In the genomic region with DNA sequence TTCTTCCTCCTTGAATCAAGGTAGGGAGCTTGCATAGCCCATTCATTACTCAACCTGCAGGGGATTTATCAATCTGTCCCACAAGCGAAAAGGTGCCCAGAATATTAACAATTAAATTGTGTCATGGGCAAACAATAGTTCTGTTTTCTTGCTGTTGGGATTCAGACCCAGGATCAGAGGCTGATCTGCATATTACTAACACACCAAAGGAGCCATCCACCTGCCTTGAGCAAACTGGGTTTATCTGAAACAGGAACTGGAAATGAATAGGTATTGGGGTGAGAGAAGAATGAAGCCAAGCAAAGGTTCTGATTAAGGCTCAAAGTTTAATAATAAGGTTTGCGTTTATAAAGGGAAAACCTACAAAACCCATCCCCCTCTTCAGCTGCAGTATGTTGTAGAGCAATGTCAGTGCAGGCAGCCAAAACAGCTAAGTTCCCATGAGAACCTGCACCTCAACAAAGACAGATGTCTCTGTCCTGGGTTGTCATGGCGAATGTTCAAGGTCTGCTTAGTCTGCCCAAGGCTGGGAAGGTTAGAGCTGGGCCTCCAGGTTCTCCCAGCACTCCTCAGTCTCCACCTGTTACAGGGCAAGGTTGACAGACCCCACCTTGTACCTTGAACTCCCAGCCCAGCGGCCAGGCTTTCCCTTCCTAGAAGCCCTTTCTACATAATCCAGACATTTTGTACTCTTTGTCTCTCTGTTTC, we compare ENCODE assay signal across 8 mouse cellular contexts. TPM values are rescaled to one million over a fixed set of nuclear protein-coding genes. Genes with fewer than 3 reads are reported as not detected.
DNase-seq lines count a peak whose midpoint lies in the region; ATAC-seq and TF ChIP-seq lines count a peak whose summit lies in the region.
"Not testable (repeated sequence)": the region's sequence is repeated elsewhere in the genome, so short reads cannot be mapped to it uniquely, and the experiment has no call there.

No protein-coding gene starts in this region.

- not testable (repeated sequence) for H3K27me3 ChIP-seq in forebrain, embryonic 12.5 days; hindbrain, embryonic 10.5 days (ENCODE audit: insufficient read depth, poor library complexity, severe bottlenecking); kidney, embryonic 16.5 days (ENCODE audit: insufficient read depth, low read length); liver, postnatal 0 days (ENCODE audit: insufficient read depth, low read length); midbrain, embryonic 16.5 days (ENCODE audit: control insufficient read depth, insufficient read depth, low read depth, low read length); thymus, adult 2 months (ENCODE audit: control insufficient read depth, insufficient read depth, low read length)

- H3K4me1 ChIP-seq in brown adipose tissue, adult 24 weeks (ENCODE audit: control insufficient read depth, insufficient read depth, insufficient read length, low read length); forebrain, embryonic 12.5 days; hindbrain, embryonic 10.5 days (replicated peaks); kidney, embryonic 16.5 days (ENCODE audit: insufficient read depth, low read length); liver, postnatal 0 days (ENCODE audit: insufficient read depth); midbrain, embryonic 16.5 days (ENCODE audit: control insufficient read depth, insufficient read depth, low read length); thymus, adult 2 months (replicated peaks; ENCODE audit: control insufficient read depth, insufficient read depth, low read length): not testable (repeated sequence)

- not testable (repeated sequence) for H3K9me3 ChIP-seq in forebrain, embryonic 12.5 days; hindbrain, embryonic 10.5 days; kidney, embryonic 16.5 days (ENCODE audit: low read length); liver, postnatal 0 days (ENCODE audit: low read length); midbrain, embryonic 16.5 days (replicated peaks; ENCODE audit: control insufficient read depth, low read length, poor library complexity, severe bottlenecking)

- not testable (repeated sequence) for TF ChIP-seq EP300 in liver, postnatal 0 days (IDR thresholded peaks at IDR 0.05; ENCODE audit: low read depth)

- not testable (repeated sequence) for H3K9ac ChIP-seq in forebrain, embryonic 12.5 days; kidney, embryonic 16.5 days (replicated peaks; ENCODE audit: low read length); liver, postnatal 0 days (replicated peaks)
- 0 out of 2 replicates have a peak overlapping the region, but pooled peaks have one; percentile 35 for H3K9ac ChIP-seq in midbrain, embryonic 16.5 days (ENCODE audit: low read depth, low read length)

- not testable (repeated sequence) for H3K36me3 ChIP-seq in forebrain, embryonic 12.5 days (replicated peaks); hindbrain, embryonic 10.5 days; kidney, embryonic 16.5 days (ENCODE audit: insufficient read depth, low read length); liver, postnatal 0 days (replicated peaks; ENCODE audit: insufficient read depth, low read length); midbrain, embryonic 16.5 days (ENCODE audit: control insufficient read depth, insufficient read depth, low read length); thymus, adult 2 months (ENCODE audit: control insufficient read depth, insufficient read depth, low read length)

- TF ChIP-seq POLR2A in thymus, adult 2 months (IDR thresholded peaks at IDR 0.05; ENCODE audit: control insufficient read depth, extremely low read depth, insufficient read depth, low read length, poor library complexity), result not testable (repeated sequence)

- peak overlapping the region; percentile 67 for H3K4me2 ChIP-seq in forebrain, embryonic 12.5 days
- H3K4me2 ChIP-seq in kidney, embryonic 16.5 days (replicated peaks; ENCODE audit: low read depth, low read length), result peak overlapping the region; percentile 57
- H3K4me2 ChIP-seq in liver, postnatal 0 days (ENCODE audit: low read depth, low read length), result peak overlapping the region; percentile 74
- peak overlapping the region; percentile 69 for H3K4me2 ChIP-seq in midbrain, embryonic 16.5 days (ENCODE audit: low read length)

- DNase-seq in ES-CJ7 (ENCODE audit: low read depth, low spot score), result peak; percentile 15
- not testable (repeated sequence) for DNase-seq in hindbrain, embryonic 10.5 days (ENCODE audit: low spot score); liver, postnatal 0 days; thymus, adult 2 months

- TF ChIP-seq CTCF in liver, postnatal 0 days (IDR thresholded peaks at IDR 0.05; ENCODE audit: low read depth); thymus, adult 2 months (IDR thresholded peaks at IDR 0.05; ENCODE audit: borderline replicate concordance, control insufficient read depth, extremely low read depth, insufficient read depth, low read length, poor library complexity): not testable (repeated sequence)

- ATAC-seq in forebrain, embryonic 12.5 days (ENCODE audit: low FRiP score), result peak; percentile 20; the same call in 1 of the 2 replicates
- peak; percentile 40; the same call in 1 of the 2 replicates for ATAC-seq in kidney, embryonic 16.5 days (ENCODE audit: low FRiP score, low TSS enrichment)
- peak; percentile 4; the same call in 1 of the 2 replicates for ATAC-seq in liver, postnatal 0 days
- peak; percentile 64 for ATAC-seq in midbrain, embryonic 16.5 days

- 63% methylated on average over 4 of the region's 4 CpGs for WGBS in forebrain, embryonic 12.5 days
- WGBS in hindbrain, embryonic 10.5 days, result 57% methylated on average over 4 of the region's 4 CpGs
- WGBS in kidney, embryonic 16.5 days, result 62% methylated on average over 4 of the region's 4 CpGs
- 60% methylated on average over 4 of the region's 4 CpGs for WGBS in liver, postnatal 0 days (ENCODE audit: insufficient replicate concordance)
- 51% methylated on average over 3 of the region's 4 CpGs for WGBS in midbrain, embryonic 16.5 days
- WGBS in thymus, adult 2 months, result 77% methylated on average over 4 of the region's 4 CpGs

- not testable (repeated sequence) for H3K27ac ChIP-seq in brown adipose tissue, adult 24 weeks (replicated peaks; ENCODE audit: low read depth, low read length); forebrain, embryonic 12.5 days; kidney, embryonic 16.5 days (ENCODE audit: low read length); midbrain, embryonic 16.5 days (ENCODE audit: low read length); thymus, adult 2 months (ENCODE audit: control insufficient read depth, insufficient read depth, low read length)
- H3K27ac ChIP-seq in hindbrain, embryonic 10.5 days, result peak overlapping the region; percentile 67; the same call in 1 of the 2 replicates
- 0 out of 2 replicates have a peak overlapping the region, but pooled peaks have one; percentile 7 for H3K27ac ChIP-seq in liver, postnatal 0 days (ENCODE audit: low read depth)

- peak overlapping the region; percentile 73 for H3K4me3 ChIP-seq in brown adipose tissue, adult 24 weeks (ENCODE audit: insufficient read depth, low read depth, low read length)
- H3K4me3 ChIP-seq in forebrain, embryonic 12.5 days (replicated peaks), result peak overlapping the region; percentile 56
- H3K4me3 ChIP-seq in hindbrain, embryonic 10.5 days, result peak overlapping the region; percentile 65
- H3K4me3 ChIP-seq in kidney, embryonic 16.5 days (ENCODE audit: low read length), result peak overlapping the region; percentile 72
- peak overlapping the region; percentile 68; the same call in 1 of the 2 replicates for H3K4me3 ChIP-seq in liver, postnatal 0 days (ENCODE audit: low read depth, low read length)
- peak overlapping the region; percentile 50 for H3K4me3 ChIP-seq in midbrain, embryonic 16.5 days (ENCODE audit: low read depth, low read length)
- peak overlapping the region; percentile 51 for H3K4me3 ChIP-seq in thymus, adult 2 months (ENCODE audit: control insufficient read depth, insufficient read depth, low read length)

RNA-seq across cellular contexts. Expression of a gene that starts 0.5 kb away (rescaled TPM):
- 4.1 and 8.0 TPM in 2 replicates for polyA plus RNA-seq in brown adipose tissue, adult 24 weeks (2012; ENCODE audit: insufficient read depth, insufficient read length, missing spikeins)
- polyA plus RNA-seq in forebrain, embryonic 12.5 days (2016; fragmentation: Nextera tagmentation; extraction: Ambion mirVana), result 6.2 and 6.4 TPM in 2 replicates
- polyA plus RNA-seq in hindbrain, embryonic 10.5 days (2016; fragmentation: Nextera tagmentation; extraction: Ambion mirVana), result 7.9 and 9.2 TPM in 2 replicates
- polyA plus RNA-seq in kidney, embryonic 16.5 days (2015; fragmentation: Nextera tagmentation; extraction: Ambion mirVana), result 12.5 and 12.8 TPM in 2 replicates
- polyA plus RNA-seq in liver, postnatal 0 days (2015; fragmentation: Nextera tagmentation; extraction: Ambion mirVana), result 2.9 and 3.9 TPM in 2 replicates
- polyA plus RNA-seq in midbrain, embryonic 16.5 days (2015; fragmentation: Nextera tagmentation; extraction: Ambion mirVana), result 4.0 and 4.9 TPM in 2 replicates
- polyA plus RNA-seq in thymus, adult 2 months (2012; rRNA removed), result 1.8 and 3.4 TPM in 2 replicates

Comparison
In these comparisons a context has a peak if more than half of its experiments do, and no peak if none do; other contexts are left out.
1. ATAC-seq: peak in every context shown above with its lines; median percentile 64 in midbrain, embryonic 16.5 days; 40 in kidney, embryonic 16.5 days; 20 in forebrain, embryonic 12.5 days; 4 in liver, postnatal 0 days.